Mouse (Mus musculus): ENCODE measurements at regions not wholly inside any gene's neighbourhood (a gene's known extent, or its start where the extent isn't known, plus 50 kb on each side); places are given as distances from the start of the nearest gene placed in this dataset.
"Not testable (repeated sequence)": the region's sequence is repeated elsewhere in the genome, so short reads cannot be mapped to it uniquely, and the experiment has no call there.

DNA sequence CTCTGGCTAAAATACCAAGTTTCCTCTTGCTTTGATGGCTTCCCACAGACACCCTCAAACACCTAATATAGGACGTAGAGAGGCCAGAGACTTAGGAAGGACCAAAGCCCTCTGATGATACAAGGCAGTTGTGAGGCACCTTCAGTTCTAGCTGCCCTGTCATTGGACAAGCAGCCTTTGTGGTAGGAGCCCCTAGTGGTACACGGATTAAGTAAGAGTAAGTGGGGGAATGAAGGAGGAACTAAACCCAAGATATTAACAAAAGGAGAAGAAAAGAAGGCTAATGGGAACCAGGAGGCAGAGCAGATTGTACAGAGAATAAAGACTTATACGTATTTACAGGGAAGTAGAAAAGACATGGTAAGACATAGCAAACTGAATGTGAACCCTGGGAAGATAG is 352.3 kb upstream of the Tmco5 start:
- H3K9ac ChIP-seq (replicated peaks; ENCODE audit: low read depth, low read length); H3K4me1 ChIP-seq (ENCODE audit: control insufficient read depth, insufficient read depth, low read length); H3K4me3 ChIP-seq (ENCODE audit: low read depth, low read length); H3K27ac ChIP-seq (ENCODE audit: low read depth, low read length); H3K27me3 ChIP-seq (ENCODE audit: control insufficient read depth, insufficient read depth, low read length); H3K4me2 ChIP-seq (ENCODE audit: low read depth, low read length); H3K9me3 ChIP-seq (ENCODE audit: control insufficient read depth, low read length); ATAC-seq (ENCODE audit: low read depth); H3K36me3 ChIP-seq (ENCODE audit: control insufficient read depth, insufficient read depth, low read length): not testable (repeated sequence)
- WGBS: 83% methylated on average over 1 of the region's 3 CpGs

DNA sequence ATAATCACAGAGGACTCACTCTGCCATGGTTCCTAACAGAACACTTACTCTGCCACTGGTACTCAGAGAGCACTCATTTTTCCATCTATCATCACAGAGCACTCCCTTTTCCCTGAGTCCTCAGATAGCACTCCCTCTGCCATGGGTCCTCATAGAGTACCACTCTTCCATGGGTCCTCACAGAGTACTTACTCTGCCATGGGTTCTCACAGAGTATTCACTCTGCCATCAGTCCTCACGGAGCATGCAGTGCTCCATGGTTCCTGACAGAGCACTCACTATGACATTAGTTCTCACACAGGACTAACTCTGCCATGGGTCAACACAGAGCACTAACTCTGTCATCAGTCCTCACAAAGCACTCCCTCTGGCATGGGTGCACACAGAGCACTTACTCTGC is 342.0 kb upstream of the Tmco5 start:
- Histone ChIP-seq H3K9me3 (ENCODE audit: control insufficient read depth, low read length) (no peaks in the 10 kb centered on the region), H3K27ac (ENCODE audit: low read depth, low read length) (no peak overlapping the region), H3K4me3 (ENCODE audit: low read depth, low read length) (no peak overlapping the region), H3K9ac (replicated peaks; ENCODE audit: low read depth, low read length) (no peak overlapping the region), H3K4me2 (ENCODE audit: low read depth, low read length) (no peak overlapping the region), H3K36me3 (ENCODE audit: control insufficient read depth, insufficient read depth, low read length) (no peaks in the 10 kb centered on the region), H3K4me1 (ENCODE audit: control insufficient read depth, insufficient read depth, low read length) (no peaks in the 10 kb centered on the region), H3K27me3 (ENCODE audit: control insufficient read depth, insufficient read depth, low read length) (no peaks in the 10 kb centered on the region)
- ATAC-seq (ENCODE audit: low read depth): no peak
- WGBS: 90% methylated on average over 1 of the region's 1 CpGs

DNA sequence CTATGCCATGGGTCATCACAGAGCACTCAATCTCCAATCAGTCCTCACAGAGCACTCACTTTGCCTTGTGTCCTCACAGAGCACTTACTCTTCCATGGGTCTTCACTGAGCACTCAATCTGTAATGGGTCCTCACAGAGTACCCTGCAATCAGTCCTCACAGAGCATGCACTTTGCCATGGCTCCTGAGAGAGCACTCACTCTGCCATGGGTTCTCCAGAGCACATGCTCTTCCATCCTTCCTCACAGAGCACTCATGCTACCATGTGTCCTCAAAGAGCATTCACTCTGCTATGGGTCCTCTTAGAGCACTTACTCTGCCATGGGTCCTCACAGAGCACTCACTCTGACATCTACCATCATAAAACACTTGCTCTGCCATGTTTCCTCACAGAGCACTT is 319.1 kb upstream of the Tmco5 start:
- Histone ChIP-seq H3K36me3 (ENCODE audit: control insufficient read depth, insufficient read depth, low read length) (no peaks in the 10 kb centered on the region), H3K4me1 (ENCODE audit: control insufficient read depth, insufficient read depth, low read length) (no peaks in the 10 kb centered on the region), H3K4me2 (ENCODE audit: low read depth, low read length) (no peak overlapping the region), H3K9ac (replicated peaks; ENCODE audit: low read depth, low read length) (no peak overlapping the region), H3K9me3 (ENCODE audit: control insufficient read depth, low read length) (no peaks in the 10 kb centered on the region), H3K4me3 (ENCODE audit: low read depth, low read length) (no peak overlapping the region), H3K27me3 (ENCODE audit: control insufficient read depth, insufficient read depth, low read length) (no peaks in the 10 kb centered on the region), H3K27ac (ENCODE audit: low read depth, low read length) (no peak overlapping the region)
- no peak for ATAC-seq (ENCODE audit: low read depth)

DNA sequence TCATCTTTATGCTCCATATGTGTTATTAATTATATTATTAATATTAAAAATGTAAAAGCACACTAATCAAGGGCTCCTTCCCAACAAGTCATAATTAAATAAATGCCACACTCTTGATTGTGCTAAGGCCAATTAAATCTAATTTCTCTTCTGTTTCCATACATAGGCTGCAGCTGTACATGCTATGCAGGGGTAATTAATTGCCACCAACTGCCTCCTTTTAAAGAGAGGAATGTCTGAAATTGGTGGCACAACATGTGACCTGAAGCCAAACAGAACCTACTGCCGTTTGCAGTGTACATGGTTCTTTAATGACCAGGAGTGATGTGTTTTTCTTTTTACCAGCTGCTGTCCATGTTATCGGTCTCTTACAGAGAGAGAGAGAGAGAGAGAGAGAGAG is 294.5 kb upstream of the Tmco5 start:
- WGBS: 31% methylated on average over 2 of the region's 2 CpGs
- Histone ChIP-seq H3K9ac (replicated peaks; ENCODE audit: low read depth, low read length) (no peak overlapping the region), H3K4me2 (ENCODE audit: low read depth, low read length) (no peak overlapping the region), H3K27me3 (ENCODE audit: control insufficient read depth, insufficient read depth, low read length) (no peaks in the 10 kb centered on the region), H3K9me3 (ENCODE audit: control insufficient read depth, low read length) (no peaks in the 10 kb centered on the region), H3K4me3 (ENCODE audit: low read depth, low read length) (no peak overlapping the region), H3K27ac (ENCODE audit: low read depth, low read length) (no peak overlapping the region), H3K36me3 (ENCODE audit: control insufficient read depth, insufficient read depth, low read length) (no peaks in the 10 kb centered on the region), H3K4me1 (ENCODE audit: control insufficient read depth, insufficient read depth, low read length) (no peaks in the 10 kb centered on the region)
- 0 out of 2 replicates have a peak, but pooled peaks have one; percentile 21 for ATAC-seq (ENCODE audit: low read depth)

DNA sequence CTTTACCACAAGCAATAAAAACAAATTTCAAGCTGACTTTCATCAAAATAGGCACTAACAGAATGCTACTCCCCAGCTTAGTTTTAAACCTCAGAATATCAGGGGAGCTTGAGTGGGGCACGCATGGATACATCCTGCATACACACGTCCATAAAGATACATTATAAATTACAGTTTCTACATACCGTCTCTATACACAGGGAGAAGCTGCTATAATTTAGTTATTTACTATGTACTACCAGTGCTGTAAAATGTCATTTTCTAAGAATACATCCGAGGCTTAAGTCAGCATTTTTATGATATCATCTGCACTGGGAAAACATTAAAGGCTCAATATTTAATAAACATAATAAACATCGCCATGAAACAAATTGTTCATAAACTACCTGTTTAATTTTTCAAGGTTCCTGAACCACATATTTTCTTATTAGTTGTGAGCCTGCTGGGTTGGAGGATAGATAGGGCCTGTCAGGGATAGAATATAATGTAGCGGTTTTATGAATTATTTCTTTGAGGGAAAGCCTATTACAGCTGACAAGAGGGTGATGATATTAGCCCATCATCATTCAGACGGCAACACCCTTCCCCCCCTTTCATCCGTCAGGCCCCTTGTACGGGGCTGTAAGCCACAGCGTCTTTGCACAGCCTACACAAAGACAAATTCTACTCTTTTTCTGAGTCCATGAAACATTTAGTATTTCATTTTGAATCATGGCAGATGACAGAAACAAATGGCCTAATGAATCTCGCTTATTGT is 292.1 kb upstream of the Tmco5 start:
- no peak overlapping the region for H3K27ac ChIP-seq (ENCODE audit: low read depth, low read length)
- H3K4me2 ChIP-seq (ENCODE audit: low read depth, low read length): no peak overlapping the region
- 57% methylated on average over 11 of the region's 11 CpGs for WGBS
- H3K9me3 ChIP-seq (ENCODE audit: control insufficient read depth, low read length): no peaks in the 10 kb centered on the region
- H3K4me1 ChIP-seq (ENCODE audit: control insufficient read depth, insufficient read depth, low read length): no peaks in the 10 kb centered on the region
- H3K36me3 ChIP-seq (ENCODE audit: control insufficient read depth, insufficient read depth, low read length): no peaks in the 10 kb centered on the region
- peak; percentile 82; the same call in 1 of the 2 replicates for ATAC-seq (ENCODE audit: low read depth)
- no peak overlapping the region for H3K9ac ChIP-seq (replicated peaks; ENCODE audit: low read depth, low read length)
- H3K4me3 ChIP-seq (ENCODE audit: low read depth, low read length): no peak overlapping the region
- no peaks in the 10 kb centered on the region for H3K27me3 ChIP-seq (ENCODE audit: control insufficient read depth, insufficient read depth, low read length)

DNA sequence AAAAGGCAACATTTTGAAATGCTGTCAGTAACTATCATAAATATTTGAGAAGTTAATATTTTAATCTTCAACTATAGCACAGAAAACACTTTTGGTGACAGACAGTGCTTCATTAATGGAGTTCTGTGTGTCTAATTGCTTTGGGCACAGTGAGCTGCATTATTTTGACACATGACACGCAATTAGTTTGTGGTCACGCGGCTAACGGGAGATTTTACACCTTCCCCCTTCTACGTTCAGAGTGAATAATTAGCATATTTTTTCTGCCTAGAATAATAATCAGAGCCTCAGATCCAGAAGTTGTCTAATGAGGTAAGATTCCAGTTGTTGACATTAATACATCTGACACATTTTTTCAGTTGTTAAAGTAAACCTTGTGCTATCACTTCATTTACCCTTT is 272.6 kb upstream of the Tmco5 start:
- 55% methylated on average over 5 of the region's 5 CpGs for WGBS
- H3K4me1 ChIP-seq (ENCODE audit: control insufficient read depth, insufficient read depth, low read length): no peaks in the 10 kb centered on the region
- H3K27ac ChIP-seq (ENCODE audit: low read depth, low read length): no peak overlapping the region
- no peak overlapping the region for H3K9ac ChIP-seq (replicated peaks; ENCODE audit: low read depth, low read length)
- H3K4me2 ChIP-seq (ENCODE audit: low read depth, low read length): no peak overlapping the region
- H3K4me3 ChIP-seq (ENCODE audit: low read depth, low read length): no peak overlapping the region
- ATAC-seq (ENCODE audit: low read depth): no peak
- no peaks in the 10 kb centered on the region for H3K27me3 ChIP-seq (ENCODE audit: control insufficient read depth, insufficient read depth, low read length)
- no peaks in the 10 kb centered on the region for H3K9me3 ChIP-seq (ENCODE audit: control insufficient read depth, low read length)
- no peaks in the 10 kb centered on the region for H3K36me3 ChIP-seq (ENCODE audit: control insufficient read depth, insufficient read depth, low read length)

DNA sequence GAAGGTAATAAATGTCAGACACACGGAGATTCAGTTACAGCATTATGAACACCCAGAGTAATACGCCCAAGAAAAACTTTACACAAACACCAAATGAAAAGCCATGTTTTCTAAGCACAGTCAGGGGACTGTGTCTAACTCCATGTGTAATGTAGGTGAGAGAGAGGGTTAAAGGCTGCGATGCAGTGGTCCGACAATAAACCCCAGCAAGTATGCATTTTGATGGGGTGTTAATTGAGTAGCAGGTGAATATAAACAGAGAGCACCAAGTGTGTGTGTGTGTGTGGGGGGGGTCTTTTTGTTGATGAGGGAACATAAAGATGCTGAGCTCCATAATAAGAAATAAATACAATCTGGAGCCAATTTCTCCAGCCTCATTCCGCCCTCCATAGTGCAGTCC is 238.6 kb upstream of the Tmco5 start:
- Histone ChIP-seq H3K9ac (replicated peaks; ENCODE audit: low read depth, low read length) (no peak overlapping the region), H3K4me2 (ENCODE audit: low read depth, low read length) (no peak overlapping the region), H3K4me3 (ENCODE audit: low read depth, low read length) (no peak overlapping the region), H3K9me3 (ENCODE audit: control insufficient read depth, low read length) (no peaks in the 10 kb centered on the region), H3K4me1 (ENCODE audit: control insufficient read depth, insufficient read depth, low read length) (no peaks in the 10 kb centered on the region), H3K36me3 (ENCODE audit: control insufficient read depth, insufficient read depth, low read length) (no peaks in the 10 kb centered on the region), H3K27me3 (ENCODE audit: control insufficient read depth, insufficient read depth, low read length) (no peaks in the 10 kb centered on the region), H3K27ac (ENCODE audit: low read depth, low read length) (no peak overlapping the region)
- no peak for ATAC-seq (ENCODE audit: low read depth)
- 72% methylated on average over 5 of the region's 5 CpGs for WGBS

DNA sequence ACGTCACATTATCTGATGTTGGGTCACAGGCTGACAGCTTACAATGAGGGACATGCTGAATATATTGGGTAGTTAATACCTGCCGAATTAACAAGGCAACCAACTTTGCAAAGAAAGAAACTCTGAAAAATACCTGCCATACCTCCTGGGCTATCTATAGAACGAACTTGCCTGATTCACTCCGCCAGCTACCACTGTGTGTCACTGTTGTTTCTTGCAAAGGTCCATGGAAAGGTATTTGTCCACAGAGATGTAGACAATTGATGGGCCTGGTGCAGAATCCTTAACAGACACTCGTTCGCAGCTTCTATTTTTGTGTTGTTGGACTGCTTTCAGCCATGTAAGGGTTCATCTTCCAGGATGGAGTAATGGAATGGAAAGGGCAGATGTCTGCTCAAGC is 226.4 kb upstream of the Tmco5 start:
- Histone ChIP-seq H3K27ac (ENCODE audit: low read depth, low read length) (no peak overlapping the region), H3K9ac (replicated peaks; ENCODE audit: low read depth, low read length) (no peak overlapping the region)
- WGBS: 85% methylated on average over 6 of the region's 6 CpGs

DNA sequence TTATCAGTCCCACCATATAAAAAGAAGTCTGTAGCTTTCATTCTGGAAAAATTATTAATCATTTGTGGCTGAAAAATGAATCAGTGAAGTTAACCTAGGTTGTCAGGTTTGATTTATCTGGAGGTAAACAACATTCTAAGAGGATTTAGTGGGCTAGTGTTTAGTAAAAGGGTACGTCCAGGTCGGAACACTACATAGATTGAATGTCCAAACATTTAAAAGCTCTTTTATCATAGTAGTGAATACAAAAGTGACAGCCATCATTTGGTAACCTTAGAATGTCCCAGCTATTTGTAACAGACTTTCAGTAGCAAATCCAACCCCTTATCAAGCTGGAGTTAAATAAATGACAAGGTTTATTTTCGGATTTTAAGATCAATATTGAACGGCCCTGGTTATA is 192.7 kb upstream of the Tmco5 start:
- Histone ChIP-seq H3K4me3 (ENCODE audit: low read depth, low read length) (no peak overlapping the region), H3K27me3 (ENCODE audit: control insufficient read depth, insufficient read depth, low read length) (no peaks in the 10 kb centered on the region), H3K9ac (replicated peaks; ENCODE audit: low read depth, low read length) (no peak overlapping the region), H3K9me3 (ENCODE audit: control insufficient read depth, low read length) (no peaks in the 10 kb centered on the region), H3K4me2 (ENCODE audit: low read depth, low read length) (no peak overlapping the region), H3K36me3 (ENCODE audit: control insufficient read depth, insufficient read depth, low read length) (no peaks in the 10 kb centered on the region), H3K27ac (ENCODE audit: low read depth, low read length) (no peak overlapping the region), H3K4me1 (ENCODE audit: control insufficient read depth, insufficient read depth, low read length) (no peaks in the 10 kb centered on the region)
- ATAC-seq (ENCODE audit: low read depth): no peak
- WGBS: 83% methylated on average over 4 of the region's 4 CpGs

More for the DNA sequence above, 226.4 kb upstream of the Tmco5 start:
- no peak overlapping the region for H3K4me3 ChIP-seq (ENCODE audit: low read depth, low read length)
- H3K36me3 ChIP-seq (ENCODE audit: control insufficient read depth, insufficient read depth, low read length): no peaks in the 10 kb centered on the region
- H3K4me2 ChIP-seq (ENCODE audit: low read depth, low read length): no peak overlapping the region
- no peaks in the 10 kb centered on the region for H3K9me3 ChIP-seq (ENCODE audit: control insufficient read depth, low read length)
- H3K27me3 ChIP-seq (ENCODE audit: control insufficient read depth, insufficient read depth, low read length): no peaks in the 10 kb centered on the region
- no peaks in the 10 kb centered on the region for H3K4me1 ChIP-seq (ENCODE audit: control insufficient read depth, insufficient read depth, low read length)
- ATAC-seq (ENCODE audit: low read depth): no peak
